Mouse (Mus musculus): ENCODE results near the gene Gm20388.

- TF ChIP-seq TAL1 (IDR thresholded peaks at IDR 0.05; ENCODE audit: low read length), result peak; percentile 37; the same call in 2 of the 3 replicates
- TF ChIP-seq GATA1 (IDR thresholded peaks at IDR 0.05; ENCODE audit: low read length), result peak; percentile 37; the same call in 1 of the 2 replicates
Measured at GRCm38 (mm10) chr8:123820780-123821179, 3910.1 kb downstream of the Gm20388 start.

Measured in erythroblast, embryonic 14.5 days (primary cell).